Mouse (Mus musculus) heart, postnatal 0 days (tissue): ENCODE measurements around the gene Ppm1b. TPM values are rescaled to one million over a fixed set of nuclear protein-coding genes. Genes with fewer than 3 reads are reported as not detected.

Experiments used
- ATAC-seq: fragments of 200-750 bp; cut with Nextera tagmentation; 2 replicates; pipeline ENCODE4 v1.8.0; 2017; ENCODE audit warnings: low read depth, moderate number of reproducible peaks, moderate library complexity; ENCODE audit not compliant: insufficient read depth
- DNase-seq: peaks from one replicate; pipeline ENCODE4 v3.0.0-alpha.2; 2016; ENCODE audit warnings: low spot score
- H3K27ac ChIP-seq: fragments of 300-500 bp; sonication (generic); 2 replicates; pipeline ENCODE4 v1.5.1; 2014; ENCODE audit warnings: low read depth, mild to moderate bottlenecking
- H3K27me3 ChIP-seq: fragments of 300-500 bp; sonication (generic); 2 replicates; pipeline ENCODE4 v1.6.1; 2014; ENCODE audit warnings: low read length, mixed read lengths; ENCODE audit not compliant: control insufficient read depth, insufficient read depth
- H3K36me3 ChIP-seq: fragments of 300-500 bp; sonication (generic); replicated peaks from 2 replicates; pipeline ENCODE4 v1.6.1; 2014; ENCODE audit warnings: low read length, mixed read lengths; ENCODE audit not compliant: control insufficient read depth, insufficient read depth
- H3K4me1 ChIP-seq: fragments of 300-500 bp; sonication (generic); 2 replicates; pipeline ENCODE4 v1.6.1; 2014; ENCODE audit warnings: antibody characterized with exemption; ENCODE audit not compliant: control insufficient read depth, insufficient read depth
- H3K4me2 ChIP-seq: fragments of 300-500 bp; sonication (generic); 2 replicates; pipeline ENCODE4 v1.6.1; 2014; ENCODE audit warnings: low read depth, mild to moderate bottlenecking, low read length, moderate library complexity
- H3K4me3 ChIP-seq: fragments of 300-500 bp; sonication (generic); 2 replicates; pipeline ENCODE4 v1.5.1; 2014; ENCODE audit warnings: low read depth, low read length
- H3K9ac ChIP-seq: fragments of 300-500 bp; sonication (generic); replicated peaks from 2 replicates; pipeline ENCODE4 v1.6.1; 2014; ENCODE audit warnings: low read depth, low read length, mixed read lengths
- H3K9me3 ChIP-seq: fragments of 300-500 bp; sonication (generic); replicated peaks from 2 replicates; pipeline ENCODE4 v1.6.1; 2016; ENCODE audit warnings: low read length; ENCODE audit not compliant: control insufficient read depth
- CTCF ChIP-seq: IDR thresholded peaks from 2 replicates; pipeline ENCODE4 v1.5.1; 2016; ENCODE audit warnings: antibody characterized with exemption, control low read depth, low read depth
- EP300 ChIP-seq: IDR thresholded peaks from 2 replicates; pipeline ENCODE4 v1.6.1; 2016; ENCODE audit warnings: antibody characterized with exemption, low read depth
- WGBS: fragments of 180-500 bp; shearing (Covaris S2); extraction: QIAGEN DNeasy Blood & Tissue Kit; methylation state at CpG from one replicate; pipeline ENCODE4 v1.1.7; 2014; 5-methylcytosine and 5-hydroxymethylcytosine counted together
- polyA plus RNA-seq: library from polyadenylated mRNA; unstranded; fragments of >200 nt; fragmentation: Nextera tagmentation; extraction: Ambion mirVana; gene quantifications from 2 replicates; pipeline ENCODE4 v1.2.1, GENCODE M21; 2015
- total RNA-seq: library from RNA; depleted of rRNA; stranded (reverse); fragments of >200 nt; gene quantifications from 2 replicates; pipeline ENCODE4 v1.2.3, GENCODE M21; 2014; ENCODE audit warnings: low replicate concordance

Ppm1b gene
- total and polyA plus RNA-seq, 2 experiments from 2014 or later, result 44.6 to 49.2 TPM

GRCm38 (mm10) chr17:84982735-84983134, 26.2 kb downstream of the Ppm1b start:
- DNase-seq (no peak), ATAC-seq (no peak)
- no peak for TF ChIP-seq CTCF
- TF ChIP-seq EP300, result no peak
- H3K27ac ChIP-seq, result no peak overlapping the region
- H3K27me3 ChIP-seq, result no peaks in the 10 kb centered on the region
- 88% methylated on average over 2 of the region's 2 CpGs for WGBS
- H3K4me2 ChIP-seq, result no peak overlapping the region
- no peaks in the 10 kb centered on the region for H3K9me3 ChIP-seq
- H3K4me3 ChIP-seq, result no peak overlapping the region
- no peaks in the 10 kb centered on the region for H3K36me3 ChIP-seq
- H3K9ac ChIP-seq, result no peak overlapping the region
- H3K4me1 ChIP-seq, result peaks cover 13% of the 10 kb centered on the region; the same call in 1 of the 2 replicates

- no peaks in the 10 kb centered on the region for H3K27me3 ChIP-seq
Observed at GRCm38 (mm10) chr17:84986368-84986767, 29.8 kb downstream of the Ppm1b start.

GRCm38 (mm10) chr17:84987834-84988410, 31.4 kb downstream of the Ppm1b start:
- Histone ChIP-seq H3K36me3 (0 out of 2 replicates have a peak, but pooled peaks cover under 1% of the 10 kb centered on the region), H3K27me3 (no peaks in the 10 kb centered on the region), H3K27ac (no peak overlapping the region), H3K4me3 (no peak overlapping the region), H3K9me3 (no peaks in the 10 kb centered on the region), H3K9ac (no peak overlapping the region), H3K4me1 (peaks cover 18% of the 10 kb centered on the region; the same call in 1 of the 2 replicates), H3K4me2 (no peak overlapping the region)
- DNase-seq, result peak; percentile 15
- ATAC-seq, result peak; percentile 44; the same call in 1 of the 2 replicates
- 64% methylated on average over 3 of the region's 3 CpGs for WGBS
- no peak for TF ChIP-seq EP300
- no peak for TF ChIP-seq CTCF

More at GRCm38 (mm10) chr17:84986368-84986767, 29.8 kb downstream of the Ppm1b start:
- Histone ChIP-seq H3K4me2 (no peak overlapping the region), H3K4me1 (peaks cover 18% of the 10 kb centered on the region; the same call in 1 of the 2 replicates), H3K27ac (no peak overlapping the region), H3K36me3 (no peaks in the 10 kb centered on the region), H3K9me3 (no peaks in the 10 kb centered on the region), H3K4me3 (no peak overlapping the region), H3K9ac (no peak overlapping the region)
- 43% methylated on average over 5 of the region's 5 CpGs for WGBS
- DNase-seq (no peak), ATAC-seq (no peak)
- no peak for TF ChIP-seq CTCF
- TF ChIP-seq EP300, result no peak

- Histone ChIP-seq H3K27ac (no peak overlapping the region), H3K4me3 (no peak overlapping the region), H3K36me3 (0 out of 2 replicates have a peak, but pooled peaks cover 3% of the 10 kb centered on the region), H3K27me3 (no peaks in the 10 kb centered on the region), H3K9me3 (no peaks in the 10 kb centered on the region), H3K4me1 (peaks cover 18% of the 10 kb centered on the region; the same call in 1 of the 2 replicates), H3K9ac (no peak overlapping the region), H3K4me2 (no peak overlapping the region)
- ATAC-seq, result no peak
- DNase-seq, result no peak
- no peak for TF ChIP-seq EP300
- no peak for TF ChIP-seq CTCF
Observed at GRCm38 (mm10) chr17:84988514-84988913, 32.0 kb downstream of the Ppm1b start.

- no peak for TF ChIP-seq EP300
- TF ChIP-seq CTCF, result no peak
- DNase-seq (no peak), ATAC-seq (no peak)
- Histone ChIP-seq H3K4me2 (no peak overlapping the region), H3K9ac (no peak overlapping the region), H3K27ac (no peak overlapping the region), H3K4me3 (no peak overlapping the region), H3K36me3 (peaks cover 18% of the 10 kb centered on the region; the same call in 1 of the 2 replicates), H3K4me1 (no peaks in the 10 kb centered on the region), H3K9me3 (no peaks in the 10 kb centered on the region), H3K27me3 (no peaks in the 10 kb centered on the region)
- 61% methylated on average over 6 of the region's 6 CpGs for WGBS
Observed at GRCm38 (mm10) chr17:84995844-84996243, 39.3 kb downstream of the Ppm1b start.

- ATAC-seq, result no peak
- Histone ChIP-seq H3K4me1 (no peaks in the 10 kb centered on the region), H3K36me3 (peaks cover 18% of the 10 kb centered on the region; the same call in 1 of the 2 replicates), H3K9me3 (no peaks in the 10 kb centered on the region), H3K4me3 (no peak overlapping the region), H3K9ac (no peak overlapping the region), H3K27me3 (no peaks in the 10 kb centered on the region), H3K27ac (no peak overlapping the region), H3K4me2 (no peak overlapping the region)
- whole genome bisulfite sequencing, result 88% methylated on average over 1 of the region's 1 CpGs
- no peak for TF ChIP-seq CTCF
- no peak for TF ChIP-seq EP300
- no peak for DNase-seq
Observed at GRCm38 (mm10) chr17:84997639-84998038, 41.1 kb downstream of the Ppm1b start.
